Mouse (Mus musculus) heart, postnatal 14 days (tissue): ENCODE measurements around the gene Mip. TPM values are rescaled to one million over a fixed set of nuclear protein-coding genes. Genes with fewer than 3 reads are reported as not detected.

Source experiments
- DNase-seq, 2 experiments: peaks; one replicate each; pipeline ENCODE4 v3.0.0; 2021 to 2022
- intact Hi-C: fragments of 180-260 bp; cut with DNase I; formaldehyde crosslinking; loops from one replicate; pipeline ENCODE4 v1.15.1; 2025
- total RNA-seq, 2 experiments: library from RNA; stranded (reverse); gene quantifications; 2 replicates each; pipeline ENCODE4 v1.2.3; 2021

Mip gene
- total RNA-seq, 2 experiments from 2014 or later: not detected

DNA sequence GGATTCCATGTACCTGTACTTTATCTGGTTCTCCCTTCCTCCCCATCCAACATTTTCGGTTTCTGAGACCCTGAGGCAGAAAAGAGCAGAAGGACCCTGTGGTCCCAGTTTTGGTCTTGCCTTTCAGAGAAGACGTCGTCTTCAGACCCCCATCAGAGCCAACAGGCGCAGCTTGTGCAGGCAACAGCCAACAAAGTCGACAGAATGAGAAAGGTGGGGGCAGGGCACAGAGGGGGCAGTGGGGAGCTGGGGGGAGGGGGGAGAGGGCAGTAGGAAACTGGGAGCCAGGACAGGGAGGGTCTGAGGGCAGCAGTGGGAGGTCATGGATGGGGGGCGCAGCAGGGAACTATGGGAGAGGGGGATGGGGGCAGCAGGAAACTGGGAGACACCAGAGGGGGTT lies 52.5 kb downstream of the Mip start:
- no peak for DNase-seq
- intact Hi-C loops: no loop called here

GRCm38 (mm10) chr10:128280943-128281342 lies 55.3 kb downstream of the Mip start:
- intact Hi-C loops: no loop called here
- no peak for DNase-seq

Other genes starting within 250 kb of the Mip start
- not detected for gene Hsd17b6, start 218.2 kb upstream of the Mip start, total RNA-seq
- gene Prim1, start 210.7 kb upstream of the Mip start, total RNA-seq: 1 to 10 TPM; 2.6 to 4.5 TPM
- gene Naca, start 190.3 kb upstream of the Mip start, total RNA-seq: 100 to 1,000 TPM; 510 TPM
- gene Ptges3, start 166.9 kb upstream of the Mip start, total RNA-seq: 10 to 100 TPM; 71.7 to 80.0 TPM
- gene Atp5b, start 142.6 kb upstream of the Mip start, total RNA-seq: 1,000 to 10,000 TPM; 8,344 to 8,412 TPM
- gene Baz2a, start 134.3 kb upstream of the Mip start, total RNA-seq: 10 to 100 TPM; 27.2 to 27.4 TPM
- 10 to 100 TPM; 79.3 to 82.2 TPM for gene Rbms2, start 45.5 kb upstream of the Mip start, total RNA-seq
- under 1 TPM; 0.60 to 0.90 TPM for gene Gls2, start 31.4 kb upstream of the Mip start, total RNA-seq
- gene Spryd4, start 14.0 kb upstream of the Mip start, total RNA-seq: 10 to 100 TPM; 40.5 to 43.3 TPM
- 10 to 100 TPM in 1 of 2 experiments, 1 to 10 TPM in 1; 6.6 to 11.1 TPM for gene Timeless, start 6.2 kb downstream of the Mip start, total RNA-seq
- under 1 TPM in 1 of 2 experiments, not detected in 1; 0.19 TPM for gene Apon, start 28.3 kb downstream of the Mip start, total RNA-seq
- gene Apof, start 42.8 kb downstream of the Mip start, total RNA-seq: not detected
- gene Stat2, start 44.7 kb downstream of the Mip start, total RNA-seq: 10 to 100 TPM; 10.5 to 11.2 TPM
- gene Il23a, start 72.9 kb downstream of the Mip start, total RNA-seq: under 1 TPM; 0.22 to 0.26 TPM
- gene Pan2, start 77.5 kb downstream of the Mip start, total RNA-seq: 10 to 100 TPM; 13.2 to 13.7 TPM
- gene Cnpy2, start 96.6 kb downstream of the Mip start, total RNA-seq: 10 to 100 TPM; 58.1 to 66.7 TPM
- 1,000 to 10,000 TPM; 1,195 to 1,221 TPM for gene Cs, start 111.9 kb downstream of the Mip start, total RNA-seq
- 100 to 1,000 TPM; 208 to 209 TPM for gene Coq10a, start 143.2 kb downstream of the Mip start, total RNA-seq
- 10 to 100 TPM; 46.5 to 47.5 TPM for gene Ankrd52, start 151.3 kb downstream of the Mip start, total RNA-seq
- not detected for gene Slc39a5, start 175.4 kb downstream of the Mip start, total RNA-seq
- 10 to 100 TPM; 43.6 to 45.6 TPM for gene Nabp2, start 185.7 kb downstream of the Mip start, total RNA-seq
- gene Rnf41, start 185.8 kb downstream of the Mip start, total RNA-seq: 10 to 100 TPM; 19.7 to 19.8 TPM
- gene Smarcc2, start 233.4 kb downstream of the Mip start, total RNA-seq: 10 to 100 TPM; 76.6 to 80.5 TPM